Mouse (Mus musculus) neural tube, embryonic 12.5 days (tissue): Measurements from ENCODE around the gene Clptm1. TPM values are rescaled to one million over a fixed set of nuclear protein-coding genes. Genes with fewer than 3 reads are reported as not detected.

Experiments
- ATAC-seq: fragments of 200-750 bp; cut with Nextera tagmentation; 2 replicates; pipeline ENCODE4 v1.8.0; 2017; ENCODE audit warnings: low read depth, mild to moderate bottlenecking, moderate TSS enrichment, moderate library complexity; ENCODE audit not compliant: low FRiP score
- H3K27ac ChIP-seq: fragments of 300-500 bp; sonication (generic); 2 replicates; pipeline ENCODE4 v1.5.1; 2016
- H3K27me3 ChIP-seq: fragments of 300-500 bp; sonication (generic); replicated peaks from 2 replicates; pipeline ENCODE4 v1.6.1; 2016; ENCODE audit warnings: mild to moderate bottlenecking
- H3K36me3 ChIP-seq: fragments of 300-500 bp; sonication (generic); 2 replicates; pipeline ENCODE4 v1.6.1; 2016; ENCODE audit warnings: mild to moderate bottlenecking
- H3K4me1 ChIP-seq: fragments of 300-500 bp; sonication (generic); 2 replicates; pipeline ENCODE4 v1.6.1; 2016
- H3K4me2 ChIP-seq: fragments of 300-500 bp; sonication (generic); replicated peaks from 2 replicates; pipeline ENCODE4 v1.6.1; 2016; ENCODE audit warnings: mild to moderate bottlenecking
- H3K4me3 ChIP-seq: fragments of 300-500 bp; sonication (generic); 2 replicates; pipeline ENCODE4 v1.5.1; 2016
- H3K9ac ChIP-seq: fragments of 300-500 bp; sonication (generic); 2 replicates; pipeline ENCODE4 v1.6.1; 2016; ENCODE audit warnings: mild to moderate bottlenecking
- H3K9me3 ChIP-seq: fragments of 300-500 bp; sonication (generic); 2 replicates; pipeline ENCODE4 v1.6.1; 2016; ENCODE audit warnings: mild to moderate bottlenecking
- WGBS: fragments of 180-500 bp; shearing (Covaris S2); methylation state at CpG from one replicate; pipeline ENCODE4 v1.1.7; 2016; 5-methylcytosine and 5-hydroxymethylcytosine counted together
- polyA plus RNA-seq: library from polyadenylated mRNA; unstranded; fragments of >200 nt; fragmentation: Nextera tagmentation; extraction: Ambion mirVana; gene quantifications from 2 replicates; pipeline ENCODE4 v1.2.1, GENCODE M21; 2016

Clptm1 gene
- polyA plus RNA-seq, 1 experiment from 2014 or later = 112 TPM

- ATAC-seq = no peak
- no peak overlapping the region for H3K9ac ChIP-seq
- no peaks in the 10 kb centered on the region for H3K27me3 ChIP-seq
- 75% methylated on average over 14 of the region's 14 CpGs for WGBS
- no peaks in the 10 kb centered on the region for H3K36me3 ChIP-seq
- H3K9me3 ChIP-seq = no peaks in the 10 kb centered on the region
- H3K4me3 ChIP-seq = no peak overlapping the region
- H3K27ac ChIP-seq = no peak overlapping the region
- H3K4me2 ChIP-seq = no peak overlapping the region
- H3K4me1 ChIP-seq = peaks cover 4% of the 10 kb centered on the region; the same call in 1 of the 2 replicates
These were observed 8.4 kb upstream of the Clptm1 start for GRCm38 (mm10) chr7:19673083-19673699.

GRCm38 (mm10) chr7:19671511-19671910 is 6.7 kb upstream of the Clptm1 start:
- Histone ChIP-seq H3K36me3 (no peaks in the 10 kb centered on the region), H3K9me3 (no peaks in the 10 kb centered on the region), H3K4me2 (no peak overlapping the region), H3K9ac (no peak overlapping the region), H3K27ac (no peak overlapping the region), H3K27me3 (no peaks in the 10 kb centered on the region), H3K4me1 (peaks cover 4% of the 10 kb centered on the region; the same call in 1 of the 2 replicates), H3K4me3 (no peak overlapping the region)
- 76% methylated on average over 10 of the region's 10 CpGs for WGBS
- ATAC-seq = no peak

GRCm38 (mm10) chr7:19668947-19669721 is 4.3 kb upstream of the Clptm1 start:
- Histone ChIP-seq H3K36me3 (no peaks in the 10 kb centered on the region), H3K27me3 (no peaks in the 10 kb centered on the region), H3K4me2 (peak overlapping the region; percentile 37), H3K4me3 (no peak overlapping the region), H3K27ac (no peak overlapping the region), H3K9me3 (no peaks in the 10 kb centered on the region), H3K9ac (0 out of 2 replicates have a peak overlapping the region, but pooled peaks have one; percentile 13), H3K4me1 (peaks cover 8% of the 10 kb centered on the region)
- WGBS = 8% methylated on average over 10 of the region's 10 CpGs
- ATAC-seq = peak; percentile 59; the same call in 1 of the 2 replicates

GRCm38 (mm10) chr7:19667434-19667833 is 2.6 kb upstream of the Clptm1 start:
- Histone ChIP-seq H3K4me1 (peaks cover 23% of the 10 kb centered on the region), H3K9ac (no peak overlapping the region), H3K4me3 (no peak overlapping the region), H3K36me3 (no peaks in the 10 kb centered on the region), H3K27me3 (no peaks in the 10 kb centered on the region), H3K4me2 (no peak overlapping the region), H3K27ac (no peak overlapping the region), H3K9me3 (no peaks in the 10 kb centered on the region)
- 84% methylated on average over 2 of the region's 2 CpGs for WGBS
- ATAC-seq = no peak

DNA sequence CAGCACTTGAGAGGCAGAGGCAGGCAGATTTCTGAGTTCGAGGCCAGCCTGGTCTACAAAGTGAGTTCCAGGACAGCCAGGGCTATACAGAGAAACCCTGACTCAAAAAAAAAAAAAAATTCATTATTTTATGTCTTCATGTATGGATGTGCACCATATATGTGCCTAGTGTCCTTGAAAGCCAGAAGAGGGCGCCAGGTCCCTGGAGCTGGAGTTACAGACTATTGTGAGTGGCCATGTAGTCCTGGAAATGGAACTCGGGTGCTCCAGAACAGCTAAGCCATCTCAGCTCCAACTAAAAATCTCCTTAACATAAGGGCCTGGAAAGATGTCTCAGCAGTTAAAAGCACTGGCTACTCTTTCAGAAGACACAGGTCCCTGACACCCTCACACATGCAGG is 1.9 kb upstream of the Clptm1 start:
- no peak for ATAC-seq
- WGBS = 69% methylated on average over 3 of the region's 3 CpGs

GRCm38 (mm10) chr7:19664455-19664954 is 328 bp downstream of the Clptm1 start:
- H3K27ac ChIP-seq = 0 out of 2 replicates have a peak overlapping the region, but pooled peaks have one; percentile 23
- peaks cover 8% of the 10 kb centered on the region for H3K36me3 ChIP-seq
- peak; percentile 55 for ATAC-seq
- H3K4me1 ChIP-seq = peaks cover 23% of the 10 kb centered on the region
- peak overlapping the region; percentile 95 for H3K4me3 ChIP-seq
- H3K9ac ChIP-seq = peak overlapping the region; percentile 94
- peak overlapping the region; percentile 71 for H3K4me2 ChIP-seq
- no peaks in the 10 kb centered on the region for H3K27me3 ChIP-seq
- WGBS = under 1% methylated on average over 37 of the region's 37 CpGs
- H3K9me3 ChIP-seq = no peaks in the 10 kb centered on the region

More for the DNA sequence above, 1.9 kb upstream of the Clptm1 start:
- Histone ChIP-seq H3K27ac (no peak overlapping the region), H3K27me3 (no peaks in the 10 kb centered on the region), H3K4me2 (no peak overlapping the region), H3K4me1 (peaks cover 23% of the 10 kb centered on the region), H3K4me3 (no peak overlapping the region), H3K36me3 (0 out of 2 replicates have a peak, but pooled peaks cover 4% of the 10 kb centered on the region), H3K9ac (no peak overlapping the region), H3K9me3 (no peaks in the 10 kb centered on the region)

DNA sequence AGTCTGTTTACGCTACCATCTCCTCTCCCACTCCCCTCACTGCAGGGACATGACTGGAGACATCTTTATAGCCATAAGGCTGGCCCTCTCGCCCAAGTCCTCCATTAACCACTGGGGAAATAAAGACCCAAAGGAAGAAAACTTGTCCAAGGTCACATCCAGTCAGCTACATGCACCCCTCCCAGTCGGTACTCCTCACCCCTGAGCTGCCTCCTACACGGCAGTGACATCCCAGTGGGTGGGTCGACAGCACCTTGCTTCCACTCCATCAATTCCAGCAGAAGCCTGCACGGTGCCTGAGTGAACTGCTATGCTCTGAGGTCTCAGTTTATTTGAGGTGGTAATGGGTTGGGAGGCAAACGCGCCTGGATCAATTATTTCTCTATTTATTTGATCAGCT is 893 bp downstream of the Clptm1 start:
- peak overlapping the region; percentile 71 for H3K4me2 ChIP-seq
- H3K27ac ChIP-seq = no peak overlapping the region
- ATAC-seq = no peak
- H3K36me3 ChIP-seq = peaks cover 8% of the 10 kb centered on the region
- H3K9me3 ChIP-seq = no peaks in the 10 kb centered on the region
- H3K4me3 ChIP-seq = peak overlapping the region; percentile 95
- peak overlapping the region; percentile 94 for H3K9ac ChIP-seq
- peaks cover 20% of the 10 kb centered on the region for H3K4me1 ChIP-seq
- no peaks in the 10 kb centered on the region for H3K27me3 ChIP-seq
- WGBS = 15% methylated on average over 8 of the region's 8 CpGs

DNA sequence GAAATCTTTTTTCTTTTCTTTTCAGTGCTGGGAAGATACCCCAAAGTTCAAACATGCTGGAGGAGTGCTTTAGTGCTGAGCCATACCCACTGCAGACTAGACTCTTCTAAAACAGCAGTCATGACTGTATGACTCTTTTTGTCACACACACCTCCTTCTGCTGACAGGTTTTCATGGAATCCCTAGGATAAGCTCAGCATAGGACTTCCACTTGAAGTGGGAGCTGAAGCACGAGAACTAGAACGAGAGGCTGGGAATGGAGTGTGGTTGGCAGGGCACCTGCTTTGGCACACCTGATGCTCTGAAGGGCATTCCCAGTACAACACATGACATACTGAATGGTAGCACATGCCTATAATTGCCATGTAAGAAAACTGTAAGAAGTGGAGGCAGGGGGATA is 12.2 kb downstream of the Clptm1 start:
- Histone ChIP-seq H3K4me1 (no peaks in the 10 kb centered on the region), H3K27me3 (no peaks in the 10 kb centered on the region), H3K36me3 (peaks cover 72% of the 10 kb centered on the region), H3K4me3 (no peak overlapping the region), H3K9ac (no peak overlapping the region), H3K27ac (no peak overlapping the region), H3K9me3 (no peaks in the 10 kb centered on the region), H3K4me2 (no peak overlapping the region)
- WGBS = 94% methylated on average over 2 of the region's 2 CpGs
- no peak for ATAC-seq

DNA sequence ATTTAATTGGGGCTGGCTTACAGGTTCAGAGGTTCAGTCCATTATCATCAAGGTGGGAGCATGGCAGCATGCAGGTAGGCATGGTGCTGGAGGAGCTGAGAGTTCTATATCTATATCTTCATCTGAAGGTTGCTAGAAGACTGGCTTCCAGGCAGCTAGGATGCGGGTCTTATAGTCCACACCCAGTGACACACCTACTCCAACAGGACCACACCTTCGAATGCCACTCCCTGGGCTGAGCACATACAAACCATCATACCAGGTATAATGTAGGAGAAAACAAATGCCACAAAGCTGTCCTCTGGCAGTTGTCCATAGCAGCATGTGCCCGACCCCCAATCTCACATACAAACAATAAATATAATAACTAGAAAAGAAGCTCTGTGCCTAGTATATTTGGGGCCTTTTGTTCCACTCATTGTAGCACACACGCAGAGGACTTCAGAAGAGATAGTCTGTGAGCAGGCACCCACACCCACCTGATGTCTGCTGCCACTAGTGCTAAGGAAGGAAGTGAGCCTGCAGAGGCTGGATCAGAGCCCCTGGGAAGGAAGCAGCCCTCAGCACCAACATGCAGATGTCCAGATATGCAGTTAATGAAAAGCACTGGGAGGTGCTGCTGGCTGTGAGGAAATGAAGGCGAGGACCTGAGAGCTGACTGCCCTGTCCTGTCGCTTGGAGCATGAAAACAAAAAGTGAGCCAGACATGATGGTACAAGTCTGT is 13.6 kb downstream of the Clptm1 start:
- Histone ChIP-seq H3K4me2 (no peak overlapping the region), H3K9ac (no peak overlapping the region), H3K4me3 (no peak overlapping the region), H3K27ac (no peak overlapping the region), H3K36me3 (peaks cover 82% of the 10 kb centered on the region), H3K9me3 (no peaks in the 10 kb centered on the region), H3K4me1 (no peaks in the 10 kb centered on the region), H3K27me3 (no peaks in the 10 kb centered on the region)
- no peak for ATAC-seq
- 96% methylated on average over 6 of the region's 6 CpGs for WGBS

- Histone ChIP-seq H3K27ac (no peak overlapping the region), H3K4me2 (no peak overlapping the region), H3K4me3 (no peak overlapping the region), H3K27me3 (no peaks in the 10 kb centered on the region), H3K36me3 (peaks cover 98% of the 10 kb centered on the region), H3K9me3 (no peaks in the 10 kb centered on the region), H3K4me1 (no peaks in the 10 kb centered on the region), H3K9ac (no peak overlapping the region)
- WGBS = 94% methylated on average over 4 of the region's 4 CpGs
- no peak for ATAC-seq
These were observed 23.6 kb downstream of the Clptm1 start for GRCm38 (mm10) chr7:19641223-19641622.

DNA sequence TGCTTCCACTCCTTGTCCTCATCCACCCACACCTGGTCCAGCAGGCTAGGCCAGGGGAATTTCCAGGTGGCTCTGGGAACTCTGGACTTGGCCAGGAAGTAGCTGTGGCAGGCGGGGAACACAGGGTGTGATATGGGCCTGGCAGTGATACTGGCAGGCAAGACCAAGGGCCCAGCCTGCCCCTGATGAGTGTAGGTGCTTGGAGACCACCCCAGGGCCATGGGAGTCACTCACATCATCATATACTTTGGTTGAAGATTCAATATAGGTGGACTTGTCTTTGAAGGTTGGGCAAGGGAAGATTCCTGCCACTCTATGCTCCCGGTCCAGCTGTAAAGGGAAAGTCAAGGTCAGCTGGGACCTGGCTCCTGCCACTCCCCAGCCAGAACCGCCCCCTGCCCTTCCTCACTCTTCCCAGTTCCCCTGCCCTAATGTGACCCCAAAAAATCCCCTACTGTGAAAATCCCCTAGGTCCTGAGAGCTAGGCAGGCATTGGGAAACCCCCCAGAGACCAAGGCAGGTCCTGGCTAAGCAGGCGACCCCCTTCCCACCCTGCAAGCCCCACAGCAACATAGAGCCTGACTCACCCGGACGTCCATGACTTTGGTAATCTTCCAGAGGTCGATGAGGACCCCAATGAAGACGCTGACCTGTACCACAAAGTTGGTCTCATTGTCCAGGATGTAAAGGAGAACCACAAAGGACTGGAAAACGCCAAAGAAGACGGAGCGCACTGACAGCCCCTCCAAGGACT is 29.6 kb downstream of the Clptm1 start:
- H3K9ac ChIP-seq = no peak overlapping the region

More for the DNA sequence above, 29.6 kb downstream of the Clptm1 start:
- Histone ChIP-seq H3K36me3 (peaks cover 83% of the 10 kb centered on the region), H3K9me3 (no peaks in the 10 kb centered on the region), H3K4me3 (no peak overlapping the region), H3K27ac (no peak overlapping the region), H3K4me1 (no peaks in the 10 kb centered on the region), H3K4me2 (no peak overlapping the region), H3K27me3 (no peaks in the 10 kb centered on the region)
- WGBS = 86% methylated on average over 11 of the region's 11 CpGs
- ATAC-seq = no peak
